Mouse (Mus musculus): ENCODE results near the gene Col13a1. TPM values are rescaled to one million over a fixed set of nuclear protein-coding genes. Genes with fewer than 3 reads are reported as not detected.

The Col13a1 gene
- polyA plus RNA-seq, 1 experiment from 2014 or later, result 32.6 TPM

- H3K4me3 ChIP-seq, result no peak overlapping the region
- no peaks in the 10 kb centered on the region for H3K9me3 ChIP-seq
- peaks cover 12% of the 10 kb centered on the region for H3K4me1 ChIP-seq
- H3K4me2 ChIP-seq, result no peak overlapping the region
- ATAC-seq (ENCODE audit: borderline replicate concordance, extremely low read depth, low FRiP score, low TSS enrichment), result no peak
- no peak overlapping the region for H3K27ac ChIP-seq
- WGBS, result 48% methylated on average over 5 of the region's 5 CpGs
- H3K9ac ChIP-seq, result no peak overlapping the region
- H3K27me3 ChIP-seq, result no peaks in the 10 kb centered on the region
- H3K36me3 ChIP-seq, result no peaks in the 10 kb centered on the region
Observed at GRCm38 (mm10) chr10:61825536-61825935, 153.4 kb downstream of the Col13a1 start.

- ATAC-seq (ENCODE audit: borderline replicate concordance, extremely low read depth, low FRiP score, low TSS enrichment), result no peak
- WGBS, result 28% methylated on average over 4 of the region's 4 CpGs
- Histone ChIP-seq H3K4me3 (no peak overlapping the region), H3K4me1 (peaks cover 12% of the 10 kb centered on the region), H3K9me3 (no peaks in the 10 kb centered on the region), H3K9ac (no peak overlapping the region), H3K27me3 (no peaks in the 10 kb centered on the region), H3K36me3 (no peaks in the 10 kb centered on the region), H3K27ac (no peak overlapping the region), H3K4me2 (no peak overlapping the region)
Observed at GRCm38 (mm10) chr10:61823731-61824115, 155.2 kb downstream of the Col13a1 start.

DNA sequence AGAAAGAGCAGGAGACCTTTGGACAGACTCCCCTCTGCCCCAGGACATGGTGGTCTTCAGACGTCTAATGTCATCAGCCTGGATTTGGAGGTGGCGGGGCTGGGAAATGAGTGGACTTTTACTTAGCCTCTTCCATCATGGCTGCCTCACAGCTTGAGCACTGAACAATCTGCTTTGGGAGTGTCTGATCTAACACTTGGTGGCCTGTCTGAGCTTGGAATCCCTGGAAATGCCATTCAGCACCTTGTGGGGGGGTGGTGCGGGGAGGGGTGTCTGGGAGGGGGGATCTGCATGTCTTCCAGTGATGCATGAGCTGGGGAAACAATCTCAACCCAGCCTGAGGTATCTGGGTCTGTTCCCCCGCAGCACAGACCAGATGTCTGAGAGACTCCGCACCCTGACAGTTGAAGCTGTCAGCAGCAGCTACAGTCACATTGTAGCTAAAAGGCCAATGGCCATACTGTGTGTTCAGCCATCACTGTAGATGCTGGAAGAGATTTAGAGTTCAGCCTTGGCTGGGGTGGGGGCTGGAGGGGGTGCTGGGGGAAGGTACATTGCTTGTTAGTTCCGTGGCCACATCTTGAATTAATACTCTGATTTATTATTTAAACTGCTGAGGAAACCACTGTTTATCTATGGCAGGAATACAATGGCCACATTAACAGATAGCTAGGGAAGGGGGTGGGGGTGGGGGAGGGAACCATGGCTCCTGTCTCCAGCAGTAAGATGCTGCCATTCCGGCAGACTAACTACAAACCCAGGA is 155.8 kb downstream of the Col13a1 start:
- Histone ChIP-seq H3K36me3 (no peaks in the 10 kb centered on the region), H3K27ac (no peak overlapping the region), H3K4me1 (peaks cover 12% of the 10 kb centered on the region), H3K4me2 (no peak overlapping the region), H3K4me3 (no peak overlapping the region), H3K9ac (no peak overlapping the region), H3K27me3 (no peaks in the 10 kb centered on the region), H3K9me3 (no peaks in the 10 kb centered on the region)
- WGBS, result 38% methylated on average over 7 of the region's 7 CpGs
- ATAC-seq (ENCODE audit: borderline replicate concordance, extremely low read depth, low FRiP score, low TSS enrichment), result no peak

GRCm38 (mm10) chr10:61820050-61820449 is 158.9 kb downstream of the Col13a1 start:
- Histone ChIP-seq H3K4me3 (no peak overlapping the region), H3K27me3 (no peaks in the 10 kb centered on the region), H3K27ac (no peak overlapping the region), H3K9ac (no peak overlapping the region), H3K4me1 (no peaks in the 10 kb centered on the region), H3K36me3 (no peaks in the 10 kb centered on the region), H3K9me3 (no peaks in the 10 kb centered on the region), H3K4me2 (no peak overlapping the region)
- ATAC-seq (ENCODE audit: borderline replicate concordance, extremely low read depth, low FRiP score, low TSS enrichment), result no peak
- WGBS, result 53% methylated on average over 9 of the region's 9 CpGs

GRCm38 (mm10) chr10:61811987-61812386 is 166.9 kb downstream of the Col13a1 start:
- H3K4me1 ChIP-seq, result no peaks in the 10 kb centered on the region
- no peak overlapping the region for H3K27ac ChIP-seq
- ATAC-seq (ENCODE audit: borderline replicate concordance, extremely low read depth, low FRiP score, low TSS enrichment), result no peak
- WGBS, result 57% methylated on average over 5 of the region's 5 CpGs
- H3K27me3 ChIP-seq, result no peaks in the 10 kb centered on the region
- no peak overlapping the region for H3K4me3 ChIP-seq
- H3K9me3 ChIP-seq, result no peaks in the 10 kb centered on the region
- no peaks in the 10 kb centered on the region for H3K36me3 ChIP-seq
- H3K9ac ChIP-seq, result no peak overlapping the region
- no peak overlapping the region for H3K4me2 ChIP-seq

- ATAC-seq (ENCODE audit: borderline replicate concordance, extremely low read depth, low FRiP score, low TSS enrichment), result peak; percentile 69; the same call in 1 of the 2 replicates
- Histone ChIP-seq H3K27ac (no peak overlapping the region), H3K9ac (no peak overlapping the region), H3K4me1 (peaks cover 8% of the 10 kb centered on the region; the same call in 1 of the 2 replicates), H3K4me2 (peak overlapping the region; percentile 31), H3K27me3 (no peaks in the 10 kb centered on the region), H3K4me3 (no peak overlapping the region), H3K36me3 (no peaks in the 10 kb centered on the region), H3K9me3 (no peaks in the 10 kb centered on the region)
- 40% methylated on average over 15 of the region's 15 CpGs for WGBS
Observed at GRCm38 (mm10) chr10:61798133-61798576, 180.8 kb downstream of the Col13a1 start.

DNA sequence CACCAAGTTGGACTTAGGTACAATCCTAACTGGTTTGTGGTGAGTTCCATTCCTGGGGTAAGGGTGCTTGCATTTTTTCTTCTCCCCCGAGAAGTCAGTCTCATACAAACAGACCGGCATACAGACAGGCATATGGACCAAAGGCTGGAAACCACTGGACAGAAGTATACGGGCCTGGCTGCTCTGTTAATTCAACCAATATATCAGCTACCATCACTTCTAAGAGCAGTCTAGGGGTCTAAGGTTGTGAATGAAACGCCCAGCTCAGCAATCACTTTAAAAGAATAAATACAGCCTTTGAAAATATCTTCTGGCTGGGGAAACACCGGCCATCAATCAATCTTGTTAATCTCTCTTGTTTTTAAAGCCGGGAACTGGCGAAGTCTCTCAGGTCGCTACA is 183.4 kb downstream of the Col13a1 start:
- no peak for ATAC-seq (ENCODE audit: borderline replicate concordance, extremely low read depth, low FRiP score, low TSS enrichment)
- 27% methylated on average over 8 of the region's 8 CpGs for WGBS
- H3K27me3 ChIP-seq, result no peaks in the 10 kb centered on the region
- peaks cover 8% of the 10 kb centered on the region; the same call in 1 of the 2 replicates for H3K4me1 ChIP-seq
- no peak overlapping the region for H3K9ac ChIP-seq
- no peaks in the 10 kb centered on the region for H3K9me3 ChIP-seq
- no peak overlapping the region for H3K27ac ChIP-seq
- no peaks in the 10 kb centered on the region for H3K36me3 ChIP-seq
- no peak overlapping the region for H3K4me3 ChIP-seq
- H3K4me2 ChIP-seq, result no peak overlapping the region

GRCm38 (mm10) chr10:61794971-61795370 is 183.9 kb downstream of the Col13a1 start:
- Histone ChIP-seq H3K27me3 (no peaks in the 10 kb centered on the region), H3K4me1 (peaks cover 8% of the 10 kb centered on the region; the same call in 1 of the 2 replicates), H3K9me3 (no peaks in the 10 kb centered on the region), H3K4me3 (no peak overlapping the region), H3K4me2 (no peak overlapping the region), H3K9ac (no peak overlapping the region), H3K27ac (no peak overlapping the region), H3K36me3 (no peaks in the 10 kb centered on the region)
- 40% methylated on average over 10 of the region's 10 CpGs for WGBS
- ATAC-seq (ENCODE audit: borderline replicate concordance, extremely low read depth, low FRiP score, low TSS enrichment), result no peak

DNA sequence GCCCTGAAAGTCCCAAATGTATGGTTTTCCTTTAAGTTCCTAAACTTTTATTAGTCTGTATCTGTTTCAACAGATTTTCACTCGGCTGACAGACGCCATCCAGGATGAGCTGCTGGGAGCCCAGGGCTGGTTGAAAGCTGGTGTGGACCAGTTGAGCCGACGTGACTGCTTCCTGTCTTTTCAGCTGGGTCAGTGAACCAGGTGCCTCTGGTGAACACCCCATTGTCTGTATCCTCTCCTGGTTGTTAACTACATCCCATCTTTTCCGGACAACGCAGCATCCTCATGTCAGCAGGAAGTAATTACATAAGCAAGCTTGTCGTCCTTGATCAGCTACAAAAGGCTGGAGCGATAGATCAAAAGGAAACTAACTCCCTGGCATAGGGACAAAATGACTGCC is 185.9 kb downstream of the Col13a1 start:
- H3K4me3 ChIP-seq, result no peak overlapping the region
- WGBS, result 52% methylated on average over 8 of the region's 8 CpGs
- H3K4me2 ChIP-seq, result no peak overlapping the region
- peaks cover 3% of the 10 kb centered on the region; the same call in 1 of the 2 replicates for H3K4me1 ChIP-seq
- no peak overlapping the region for H3K27ac ChIP-seq
- H3K9me3 ChIP-seq, result no peaks in the 10 kb centered on the region
- ATAC-seq (ENCODE audit: borderline replicate concordance, extremely low read depth, low FRiP score, low TSS enrichment), result no peak
- H3K27me3 ChIP-seq, result no peaks in the 10 kb centered on the region
- H3K9ac ChIP-seq, result no peak overlapping the region
- no peaks in the 10 kb centered on the region for H3K36me3 ChIP-seq

DNA sequence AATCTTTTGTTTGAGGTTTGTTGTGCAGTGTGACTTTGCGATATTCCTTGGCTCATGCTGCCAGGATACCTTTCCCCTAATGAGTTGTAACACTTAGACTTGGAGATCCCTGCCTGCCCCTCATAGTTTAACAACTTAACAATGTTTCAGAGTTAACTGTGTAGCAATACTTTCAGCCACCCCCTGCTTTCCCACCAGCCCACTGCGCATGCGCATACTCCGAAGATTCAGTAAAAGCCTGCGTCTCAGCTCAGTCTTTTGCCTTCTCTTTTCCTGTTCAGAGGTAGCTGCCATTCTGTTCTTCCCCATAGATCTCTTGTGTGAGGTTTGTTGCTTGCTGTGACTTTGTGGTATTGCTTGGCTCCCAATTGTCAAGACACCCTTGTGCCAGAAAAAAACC is 190.4 kb downstream of the Col13a1 start:
- no peak overlapping the region for H3K27ac ChIP-seq
- no peak for ATAC-seq (ENCODE audit: borderline replicate concordance, extremely low read depth, low FRiP score, low TSS enrichment)
- peaks cover 11% of the 10 kb centered on the region for H3K4me1 ChIP-seq
- WGBS, result 96% methylated on average over 5 of the region's 5 CpGs
- no peak overlapping the region for H3K4me3 ChIP-seq
- no peak overlapping the region for H3K4me2 ChIP-seq
- H3K9me3 ChIP-seq, result no peaks in the 10 kb centered on the region
- no peaks in the 10 kb centered on the region for H3K27me3 ChIP-seq
- H3K9ac ChIP-seq, result no peak overlapping the region
- no peaks in the 10 kb centered on the region for H3K36me3 ChIP-seq
